Comparison of ENCODE assay signal across 10 mouse cellular contexts in genomic region chrX:138913366-138913765, GRCm38 (mm10). TPM values are rescaled to one million over a fixed set of nuclear protein-coding genes. Genes with fewer than 3 reads are reported as not detected.
DNase-seq lines count a peak whose midpoint lies in the region; ATAC-seq lines count a peak whose summit lies in the region.
"Had no signal": no experiment of that assay in that cellular context is flagged by ENCODE, and none has a peak within 500 bp of the region (broad histone marks: within the 10 kb centered on the region; RNA-seq: fewer than 3 reads in every experiment).

No protein-coding gene starts in this region.

- peak overlapping the region; percentile 50 for H3K4me3 ChIP-seq in kidney, embryonic 16.5 days (ENCODE audit: low read length)
- peak overlapping the region; percentile 44 for H3K4me3 ChIP-seq in forebrain, embryonic 13.5 days
- peak overlapping the region; percentile 38 for H3K4me3 ChIP-seq in limb, embryonic 11.5 days (ENCODE audit: low read depth, low read length)
- H3K4me3 ChIP-seq in neural tube, embryonic 15.5 days (replicated peaks): peak overlapping the region; percentile 42; the same call in 1 of the 2 replicates

- H3K9ac ChIP-seq in kidney, embryonic 16.5 days (replicated peaks; ENCODE audit: low read length): 0 out of 2 replicates have a peak overlapping the region, but pooled peaks have one; percentile 22
- no peak overlapping the region for H3K9ac ChIP-seq in forebrain, embryonic 13.5 days
- H3K9ac ChIP-seq in limb, embryonic 11.5 days (ENCODE audit: low read length): no peak overlapping the region
- H3K9ac ChIP-seq in neural tube, embryonic 15.5 days (replicated peaks): no peak overlapping the region

- H3K9me3 ChIP-seq in kidney, embryonic 16.5 days (ENCODE audit: low read length): no peaks in the 10 kb centered on the region
- no peaks in the 10 kb centered on the region for H3K9me3 ChIP-seq in forebrain, embryonic 13.5 days (replicated peaks)
- no peaks in the 10 kb centered on the region for H3K9me3 ChIP-seq in limb, embryonic 11.5 days (ENCODE audit: control insufficient read depth, low read length)
- H3K9me3 ChIP-seq in neural tube, embryonic 15.5 days (replicated peaks): no peaks in the 10 kb centered on the region
- H3K9me3 ChIP-seq: G1E had no signal

- no peak overlapping the region for H3K27ac ChIP-seq in kidney, embryonic 16.5 days (ENCODE audit: low read length)
- no peak overlapping the region for H3K27ac ChIP-seq in forebrain, embryonic 13.5 days
- H3K27ac ChIP-seq in limb, embryonic 11.5 days (replicated peaks; ENCODE audit: low read depth, low read length): no peak overlapping the region
- H3K27ac ChIP-seq in neural tube, embryonic 15.5 days (replicated peaks): no peak overlapping the region

- peak; percentile 37 for ATAC-seq in kidney, embryonic 16.5 days (ENCODE audit: low FRiP score, low TSS enrichment)
- no peak for ATAC-seq in forebrain, embryonic 13.5 days
- ATAC-seq in limb, embryonic 11.5 days (ENCODE audit: insufficient number of reproducible peaks, low FRiP score, low TSS enrichment, low read depth): no peak; the same call in 1 of the 2 replicates
- no peak for ATAC-seq in neural tube, embryonic 15.5 days (ENCODE audit: low FRiP score)

- no peaks in the 10 kb centered on the region for H3K36me3 ChIP-seq in kidney, embryonic 16.5 days (ENCODE audit: insufficient read depth, low read length)
- H3K36me3 ChIP-seq in forebrain, embryonic 13.5 days (ENCODE audit: poor library complexity, severe bottlenecking): no peaks in the 10 kb centered on the region
- H3K36me3 ChIP-seq in limb, embryonic 11.5 days (ENCODE audit: control insufficient read depth, insufficient read depth, low read length): no peaks in the 10 kb centered on the region
- H3K36me3 ChIP-seq in neural tube, embryonic 15.5 days: no peaks in the 10 kb centered on the region
- H3K36me3 ChIP-seq: G1E had no signal

- H3K4me1 ChIP-seq in kidney, embryonic 16.5 days (ENCODE audit: insufficient read depth, low read length): no peaks in the 10 kb centered on the region
- H3K4me1 ChIP-seq in forebrain, embryonic 13.5 days: peaks cover 5% of the 10 kb centered on the region; the same call in 1 of the 2 replicates
- no peaks in the 10 kb centered on the region for H3K4me1 ChIP-seq in limb, embryonic 11.5 days (ENCODE audit: control insufficient read depth, insufficient read depth, low read length)
- H3K4me1 ChIP-seq in neural tube, embryonic 15.5 days: 0 out of 2 replicates have a peak, but pooled peaks cover 4% of the 10 kb centered on the region

- intact Hi-C loops in left cerebral cortex, postnatal 14 days (cut with DNase I): no loop called here

- DNase-seq in kidney, postnatal 14 days: no peak
- peak; percentile 25 for DNase-seq in limb, embryonic 11.5 days (ENCODE audit: low spot score)
- no peak for DNase-seq in spleen, adult 12 weeks (ENCODE audit: low spot score)
- no peak for DNase-seq in layer of hippocampus, adult 18-20 months (ENCODE audit: low spot score in 2 of 2)
- no peak for DNase-seq in left cerebral cortex, postnatal 14 days (ENCODE audit: low spot score in 2 of 2)
- DNase-seq: cerebellum, adult 18-20 months had no signal

- WGBS in kidney, embryonic 16.5 days: 26% methylated on average over 8 of the region's 8 CpGs
- 17% methylated on average over 8 of the region's 8 CpGs for WGBS in forebrain, embryonic 13.5 days
- 24% methylated on average over 8 of the region's 8 CpGs for WGBS in limb, embryonic 11.5 days
- WGBS in neural tube, embryonic 15.5 days: 23% methylated on average over 8 of the region's 8 CpGs

- H3K4me2 ChIP-seq in kidney, embryonic 16.5 days (replicated peaks; ENCODE audit: low read depth, low read length): peak overlapping the region; percentile 52
- H3K4me2 ChIP-seq in forebrain, embryonic 13.5 days: peak overlapping the region; percentile 76
- peak overlapping the region; percentile 54 for H3K4me2 ChIP-seq in limb, embryonic 11.5 days (ENCODE audit: low read depth, severe bottlenecking)
- peak overlapping the region; percentile 75 for H3K4me2 ChIP-seq in neural tube, embryonic 15.5 days

- H3K27me3 ChIP-seq in kidney, embryonic 16.5 days (ENCODE audit: insufficient read depth, low read length): peaks cover 19% of the 10 kb centered on the region
- peaks cover 28% of the 10 kb centered on the region for H3K27me3 ChIP-seq in forebrain, embryonic 13.5 days
- 0 out of 2 replicates have a peak, but pooled peaks cover 2% of the 10 kb centered on the region for H3K27me3 ChIP-seq in limb, embryonic 11.5 days (ENCODE audit: control insufficient read depth, insufficient read depth, low read length)
- H3K27me3 ChIP-seq in neural tube, embryonic 15.5 days (replicated peaks): peaks cover 29% of the 10 kb centered on the region

RNA-seq across cellular contexts. Expression of gene Nrk, which starts 0.9 kb away (rescaled TPM):
- 9.2 and 9.6 TPM in 2 replicates for polyA plus RNA-seq in kidney, embryonic 16.5 days (2015; fragmentation: Nextera tagmentation; extraction: Ambion mirVana)
- polyA plus RNA-seq in forebrain, embryonic 13.5 days (2015; fragmentation: Nextera tagmentation; extraction: Ambion mirVana): 1.2 and 1.3 TPM in 2 replicates
- polyA plus RNA-seq in limb, embryonic 11.5 days (2014; fragmentation: Nextera tagmentation; extraction: Ambion mirVana): 25.5 and 28.1 TPM in 2 replicates
- 3.9 and 5.4 TPM in 2 replicates for polyA plus RNA-seq in neural tube, embryonic 15.5 days (2015; fragmentation: Nextera tagmentation; extraction: Ambion mirVana)
- total RNA-seq in layer of hippocampus, adult 18-20 months (2021): under 1 TPM in 1 of 2 experiments, not detected in 1; 0.27 TPM
- total RNA-seq in left cerebral cortex, postnatal 14 days (2021): under 1 TPM; 0.13 to 0.15 TPM
- polyA plus RNA-seq: G1E had no signal
